In the genomic region with DNA sequence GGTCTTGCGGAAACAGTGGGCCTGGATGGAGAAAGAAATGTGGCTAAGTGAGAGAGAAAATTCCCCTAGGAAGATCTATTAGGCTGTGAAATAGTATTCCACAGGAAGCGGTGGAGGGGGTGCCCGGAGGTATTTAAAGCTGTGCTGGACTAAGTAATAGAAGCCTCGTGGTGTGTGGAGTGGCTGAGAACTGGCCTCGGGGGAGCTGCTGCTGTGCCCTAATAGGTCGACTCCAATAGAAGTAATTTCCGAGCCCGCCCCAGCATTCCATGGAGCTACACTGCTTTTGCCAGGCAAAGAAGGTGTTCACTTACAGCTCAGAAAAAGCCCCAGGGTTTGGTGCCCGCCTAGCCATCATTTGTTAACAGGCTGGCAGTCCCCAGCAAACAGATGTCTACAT, we compare ENCODE assay signal across 11 mouse cellular contexts.
DNase-seq lines count a peak whose midpoint lies in the region; ATAC-seq and TF ChIP-seq lines count a peak whose summit lies in the region.
"Had no signal": no experiment of that assay in that cellular context is flagged by ENCODE, and none has a peak within 500 bp of the region (broad histone marks: within the 10 kb centered on the region; RNA-seq: fewer than 3 reads in every experiment).

No protein-coding gene starts in this region.

- H3K27ac ChIP-seq in lung, embryonic 14.5 days (ENCODE audit: low read depth) = no peak overlapping the region
- H3K27ac ChIP-seq in embryonic facial prominence, embryonic 14.5 days (replicated peaks; ENCODE audit: low read depth, low read length) = peak overlapping the region; percentile 59
- H3K27ac ChIP-seq in neural tube, embryonic 13.5 days (replicated peaks) = peak overlapping the region; percentile 6; the same call in 1 of the 2 replicates

- DNase-seq in lung, embryonic 14.5 days = peak; percentile 25
- DNase-seq in lung, postnatal 4 days = no peak
- DNase-seq in embryonic facial prominence, embryonic 14.5 days (ENCODE audit: low spot score) = peak; percentile 88
- DNase-seq in kidney, adult 9 months = peak; percentile 36
- no peak for DNase-seq in adrenal gland, postnatal 25 days
- DNase-seq in left cerebral cortex, adult 8-10 months (ENCODE audit: low spot score in 2 of 2) = no peak
- DNase-seq: adrenal gland, postnatal 36 days; thymus, postnatal 25 days had no signal

- no peak overlapping the region for H3K4me3 ChIP-seq in lung, embryonic 14.5 days (ENCODE audit: low read depth, low read length)
- H3K4me3 ChIP-seq in embryonic facial prominence, embryonic 14.5 days (ENCODE audit: low read depth, low read length) = no peak overlapping the region
- H3K4me3 ChIP-seq in neural tube, embryonic 13.5 days = no peak overlapping the region

- H3K4me2 ChIP-seq in lung, embryonic 14.5 days = no peak overlapping the region
- 0 out of 2 replicates have a peak overlapping the region, but pooled peaks have one; percentile 16 for H3K4me2 ChIP-seq in embryonic facial prominence, embryonic 14.5 days (ENCODE audit: low read depth, low read length)
- no peak overlapping the region for H3K4me2 ChIP-seq in neural tube, embryonic 13.5 days
- H3K4me2 ChIP-seq: liver, embryonic 11.5 days; midbrain, embryonic 11.5 days had no signal

- 47% methylated on average over 9 of the region's 9 CpGs for WGBS in lung, embryonic 14.5 days
- 12% methylated on average over 9 of the region's 9 CpGs for WGBS in embryonic facial prominence, embryonic 14.5 days
- 34% methylated on average over 9 of the region's 9 CpGs for WGBS in neural tube, embryonic 13.5 days

- H3K36me3 ChIP-seq in lung, embryonic 14.5 days (ENCODE audit: insufficient read depth) = no peaks in the 10 kb centered on the region
- H3K36me3 ChIP-seq in embryonic facial prominence, embryonic 14.5 days (ENCODE audit: control insufficient read depth, insufficient read depth, low read length) = no peaks in the 10 kb centered on the region
- H3K36me3 ChIP-seq in neural tube, embryonic 13.5 days = no peaks in the 10 kb centered on the region

- no peak for TF ChIP-seq CTCF in lung, embryonic 14.5 days (IDR thresholded peaks at IDR 0.05; ENCODE audit: low read depth)

- H3K27me3 ChIP-seq in lung, embryonic 14.5 days (ENCODE audit: insufficient read depth, low read length) = no peaks in the 10 kb centered on the region
- H3K27me3 ChIP-seq in embryonic facial prominence, embryonic 14.5 days (replicated peaks; ENCODE audit: control insufficient read depth, insufficient read depth, low read length) = no peaks in the 10 kb centered on the region
- H3K27me3 ChIP-seq in neural tube, embryonic 13.5 days = no peaks in the 10 kb centered on the region

- H3K9me3 ChIP-seq in lung, embryonic 14.5 days (ENCODE audit: low read depth, low read length) = no peaks in the 10 kb centered on the region
- H3K9me3 ChIP-seq in embryonic facial prominence, embryonic 14.5 days (ENCODE audit: control insufficient read depth, low read length) = no peaks in the 10 kb centered on the region
- no peaks in the 10 kb centered on the region for H3K9me3 ChIP-seq in neural tube, embryonic 13.5 days

- peak; percentile 41; the same call in 1 of the 2 replicates for ATAC-seq in lung, embryonic 14.5 days (ENCODE audit: insufficient read depth)
- ATAC-seq in embryonic facial prominence, embryonic 14.5 days (ENCODE audit: low read depth) = peak; percentile 87
- peak; percentile 50; the same call in 1 of the 2 replicates for ATAC-seq in neural tube, embryonic 13.5 days (ENCODE audit: low read depth)

- H3K4me1 ChIP-seq in lung, embryonic 14.5 days (ENCODE audit: insufficient read depth) = peaks cover 12% of the 10 kb centered on the region
- H3K4me1 ChIP-seq in embryonic facial prominence, embryonic 14.5 days (ENCODE audit: control insufficient read depth, insufficient read depth, low read length) = peaks cover 25% of the 10 kb centered on the region
- peaks cover 22% of the 10 kb centered on the region for H3K4me1 ChIP-seq in neural tube, embryonic 13.5 days (replicated peaks)

- no peak overlapping the region; the same call in 1 of the 2 replicates for H3K9ac ChIP-seq in lung, embryonic 14.5 days
- no peak overlapping the region for H3K9ac ChIP-seq in embryonic facial prominence, embryonic 14.5 days (ENCODE audit: low read depth, low read length)
- H3K9ac ChIP-seq in neural tube, embryonic 13.5 days = no peak overlapping the region

Comparison
In these comparisons a context has a peak if more than half of its experiments do, and no peak if none do; other contexts are left out.
1. DNase-seq: peak in lung, embryonic 14.5 days (single experiment), embryonic facial prominence, embryonic 14.5 days (single experiment) and kidney, adult 9 months (single experiment); none in lung, postnatal 4 days (0 of 2), adrenal gland, postnatal 25 days (single experiment) and left cerebral cortex, adult 8-10 months (0 of 2).
2. Peak in every context shown above with its lines, with median percentiles within 50 percentile points of each other: ATAC-seq.